Mouse (Mus musculus): ENCODE measurements around the gene Pex16. TPM values are rescaled to one million over a fixed set of nuclear protein-coding genes. Genes with fewer than 3 reads are reported as not detected.

The Pex16 gene
- 36.9 and 47.5 TPM in 2 replicates for polyA plus RNA-seq (2012; rRNA removed)

DNA sequence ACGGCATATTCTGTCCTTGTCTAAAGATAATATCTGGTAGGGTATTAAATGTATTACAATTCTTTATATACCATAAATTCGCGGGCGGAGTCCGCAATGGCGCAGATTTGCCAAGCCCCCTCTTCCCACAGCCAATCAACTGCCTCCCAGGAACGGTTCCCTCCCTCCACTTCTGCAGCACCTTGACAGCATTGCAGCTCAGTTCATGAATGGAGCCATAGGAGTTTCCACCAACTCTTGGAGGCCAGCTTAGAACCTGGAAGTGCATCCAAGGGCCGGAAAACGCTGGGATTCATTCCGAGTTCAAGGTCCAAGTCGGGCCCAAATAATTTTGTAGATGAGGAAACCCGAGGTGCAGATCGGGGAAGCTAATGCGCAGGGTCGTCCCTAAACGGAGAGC is at the start of gene Pex16, which contains the start of gene Large2:
Gene Pex16, plus strand, starts transcription at position 163 of the 400 bp plus-strand sequence.
Gene Large2, minus strand, starts transcription at position 356 of the 400 bp plus-strand sequence.
- TF ChIP-seq POLR2A (IDR thresholded peaks at IDR 0.05; ENCODE audit: low read depth, low read length) (no peak), CTCF (IDR thresholded peaks at IDR 0.05; ENCODE audit: extremely low read depth, insufficient read depth, insufficient read length, insufficient replicate concordance) (no peak)
- WGBS: under 1% methylated on average over 16 of the region's 16 CpGs
- H3K36me3 ChIP-seq (ENCODE audit: control insufficient read depth, insufficient read depth, low read length): peaks cover 12% of the 10 kb centered on the region
- peak; percentile 29 to 40 for DNase-seq (ENCODE audit: low read depth in 1 of 2, low spot score in 2 of 2)
- peaks cover 11% of the 10 kb centered on the region for H3K27me3 ChIP-seq (ENCODE audit: control insufficient read depth, insufficient read depth, low read length)
- H3K4me1 ChIP-seq (ENCODE audit: control insufficient read depth, insufficient read depth, insufficient read length): peaks cover 18% of the 10 kb centered on the region
- peak within 1 kb of the TSS; percentile 76 for H3K27ac ChIP-seq (ENCODE audit: insufficient read depth, low read length)
- peak within 1 kb of the TSS; percentile 90 for H3K4me3 ChIP-seq (ENCODE audit: extremely low read depth, insufficient read depth, insufficient read length)

DNA sequence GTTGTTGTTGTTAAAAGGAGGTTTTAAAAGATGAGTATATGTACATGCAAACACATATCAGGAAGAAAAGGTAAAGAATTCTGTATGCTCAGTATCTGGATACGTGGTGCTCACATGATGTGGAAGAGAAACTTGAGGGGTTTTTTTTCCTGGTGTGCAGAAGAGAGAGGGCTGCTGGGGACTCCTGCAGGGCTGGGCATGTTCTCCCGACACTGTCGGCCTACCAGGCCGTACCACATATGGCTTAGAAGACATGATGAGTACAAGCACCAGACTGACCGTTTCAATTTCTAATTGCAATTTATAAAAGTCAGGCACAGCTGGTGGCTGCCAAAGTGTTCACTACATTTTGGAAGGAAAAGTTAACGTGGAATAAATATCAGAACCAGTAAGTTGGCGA is 48.8 kb upstream of the Pex16 start:
- no peaks in the 10 kb centered on the region for H3K27me3 ChIP-seq (ENCODE audit: control insufficient read depth, insufficient read depth, low read length)
- no peak for DNase-seq (ENCODE audit: low read depth in 1 of 2, low spot score in 2 of 2)
- H3K27ac ChIP-seq (ENCODE audit: insufficient read depth, low read length): no peak overlapping the region
- no peak overlapping the region for H3K4me3 ChIP-seq (ENCODE audit: extremely low read depth, insufficient read depth, insufficient read length)
- WGBS: 91% methylated on average over 7 of the region's 7 CpGs
- no peaks in the 10 kb centered on the region for H3K4me1 ChIP-seq (ENCODE audit: control insufficient read depth, insufficient read depth, insufficient read length)
- H3K36me3 ChIP-seq (ENCODE audit: control insufficient read depth, insufficient read depth, low read length): peaks cover 19% of the 10 kb centered on the region
- no peak for TF ChIP-seq POLR2A (IDR thresholded peaks at IDR 0.05; ENCODE audit: low read depth, low read length)

DNA sequence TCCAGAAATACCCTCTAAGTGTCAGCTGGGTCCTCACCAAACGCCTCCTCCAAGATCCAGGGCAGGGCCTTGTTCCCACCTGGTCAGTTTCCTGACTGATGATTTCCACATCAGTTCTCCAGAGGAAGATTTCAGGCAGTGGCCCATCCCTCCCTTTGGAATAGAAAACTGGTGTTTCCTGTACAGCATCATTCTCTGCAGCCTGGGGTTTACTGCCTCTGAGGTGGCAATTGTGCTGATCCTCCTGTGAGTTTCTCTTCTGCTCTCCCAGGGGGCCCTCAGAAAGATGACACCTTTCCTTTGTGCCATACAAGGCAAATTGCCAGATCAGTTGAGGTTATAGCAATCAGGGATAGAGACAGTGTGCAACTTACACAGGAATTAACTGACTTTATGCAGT is 48.3 kb upstream of the Pex16 start:
- DNase-seq (ENCODE audit: low read depth in 1 of 2, low spot score in 2 of 2): no peak
- Histone ChIP-seq H3K4me3 (ENCODE audit: extremely low read depth, insufficient read depth, insufficient read length) (no peak overlapping the region), H3K27ac (ENCODE audit: insufficient read depth, low read length) (no peak overlapping the region), H3K4me1 (ENCODE audit: control insufficient read depth, insufficient read depth, insufficient read length) (no peaks in the 10 kb centered on the region), H3K36me3 (ENCODE audit: control insufficient read depth, insufficient read depth, low read length) (peaks cover 18% of the 10 kb centered on the region), H3K27me3 (ENCODE audit: control insufficient read depth, insufficient read depth, low read length) (no peaks in the 10 kb centered on the region)
- no peak for TF ChIP-seq CTCF (IDR thresholded peaks at IDR 0.05; ENCODE audit: extremely low read depth, insufficient read depth, insufficient read length, insufficient replicate concordance)
- no peak for TF ChIP-seq POLR2A (IDR thresholded peaks at IDR 0.05; ENCODE audit: low read depth, low read length)
- WGBS: 92% methylated on average over 1 of the region's 1 CpGs

DNA sequence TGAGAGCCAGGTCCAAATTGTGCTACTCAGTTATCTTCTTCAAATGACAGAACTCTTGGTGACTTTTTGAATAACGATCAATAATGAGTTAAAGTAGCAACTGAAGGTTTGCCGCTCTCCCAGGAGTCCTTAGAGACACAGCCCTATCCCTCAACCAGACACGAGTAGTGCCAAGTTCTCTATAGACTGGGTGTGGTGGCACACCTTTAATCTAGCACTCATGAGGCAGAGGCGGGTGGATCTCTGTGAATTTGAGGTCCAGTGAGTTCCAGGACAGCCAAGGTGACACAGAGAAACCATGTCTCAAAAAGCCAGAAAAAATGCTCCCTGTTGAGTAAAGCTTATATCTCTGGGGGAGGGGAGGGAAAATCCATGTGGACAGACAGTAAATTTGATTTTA is 46.9 kb upstream of the Pex16 start:
- Histone ChIP-seq H3K4me1 (ENCODE audit: control insufficient read depth, insufficient read depth, insufficient read length) (no peaks in the 10 kb centered on the region), H3K27me3 (ENCODE audit: control insufficient read depth, insufficient read depth, low read length) (no peaks in the 10 kb centered on the region), H3K36me3 (ENCODE audit: control insufficient read depth, insufficient read depth, low read length) (peaks cover 19% of the 10 kb centered on the region), H3K27ac (ENCODE audit: insufficient read depth, low read length) (no peak overlapping the region), H3K4me3 (ENCODE audit: extremely low read depth, insufficient read depth, insufficient read length) (no peak overlapping the region)
- TF ChIP-seq POLR2A (IDR thresholded peaks at IDR 0.05; ENCODE audit: low read depth, low read length): no peak
- no peak for TF ChIP-seq CTCF (IDR thresholded peaks at IDR 0.05; ENCODE audit: extremely low read depth, insufficient read depth, insufficient read length, insufficient replicate concordance)
- DNase-seq (ENCODE audit: low read depth in 1 of 2, low spot score in 2 of 2): no peak
- 89% methylated on average over 4 of the region's 4 CpGs for WGBS

DNA sequence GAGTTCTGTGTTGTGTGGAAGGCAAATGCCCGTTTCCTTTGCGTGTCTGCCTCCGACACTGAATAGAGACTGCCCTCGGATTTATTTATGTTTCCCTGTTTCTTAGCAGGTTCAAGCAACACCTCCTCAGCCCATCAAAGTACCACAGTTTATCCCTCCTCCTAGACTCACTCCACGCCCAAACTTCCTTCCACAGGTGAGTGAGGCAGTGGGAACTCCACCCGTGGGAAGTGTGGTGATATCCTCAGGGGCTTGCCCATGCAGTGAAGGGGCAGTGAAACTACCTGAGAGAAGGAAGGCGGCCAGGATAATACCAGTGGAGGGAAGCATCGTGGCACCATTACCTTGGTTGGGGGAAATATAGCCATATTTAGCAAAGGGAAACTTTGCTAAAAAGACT is 46.3 kb upstream of the Pex16 start:
- H3K4me1 ChIP-seq (ENCODE audit: control insufficient read depth, insufficient read depth, insufficient read length): no peaks in the 10 kb centered on the region
- 92% methylated on average over 8 of the region's 8 CpGs for WGBS
- no peak overlapping the region for H3K4me3 ChIP-seq (ENCODE audit: extremely low read depth, insufficient read depth, insufficient read length)
- DNase-seq (ENCODE audit: low read depth in 1 of 2, low spot score in 2 of 2): no peak
- TF ChIP-seq CTCF (IDR thresholded peaks at IDR 0.05; ENCODE audit: extremely low read depth, insufficient read depth, insufficient read length, insufficient replicate concordance) (no peak), POLR2A (IDR thresholded peaks at IDR 0.05; ENCODE audit: low read depth, low read length) (no peak)
- peaks cover 22% of the 10 kb centered on the region for H3K36me3 ChIP-seq (ENCODE audit: control insufficient read depth, insufficient read depth, low read length)
- H3K27me3 ChIP-seq (ENCODE audit: control insufficient read depth, insufficient read depth, low read length): no peaks in the 10 kb centered on the region
- no peak overlapping the region for H3K27ac ChIP-seq (ENCODE audit: insufficient read depth, low read length)

DNA sequence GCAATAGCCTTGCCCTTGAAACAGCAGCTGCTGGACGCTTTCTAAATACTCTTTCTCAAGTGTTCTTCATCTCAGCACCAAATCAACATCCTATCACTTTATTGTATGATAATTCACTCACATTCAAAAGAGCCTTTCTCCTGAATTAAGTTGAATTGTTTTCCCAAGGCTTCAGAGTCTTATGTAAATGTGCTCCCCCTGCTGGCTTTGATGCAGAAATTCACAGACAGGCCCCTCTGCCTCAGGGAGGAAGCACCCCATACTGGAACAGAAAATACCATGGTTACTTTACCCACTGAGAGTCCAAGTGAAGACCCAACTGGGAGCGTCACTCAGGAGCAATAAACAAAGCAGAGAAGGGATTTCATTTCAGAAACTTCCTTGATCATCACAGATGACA is 43.6 kb upstream of the Pex16 start:
- no peak overlapping the region for H3K4me3 ChIP-seq (ENCODE audit: extremely low read depth, insufficient read depth, insufficient read length)
- H3K27ac ChIP-seq (ENCODE audit: insufficient read depth, low read length): no peak overlapping the region
- TF ChIP-seq POLR2A (IDR thresholded peaks at IDR 0.05; ENCODE audit: low read depth, low read length) (no peak), CTCF (IDR thresholded peaks at IDR 0.05; ENCODE audit: extremely low read depth, insufficient read depth, insufficient read length, insufficient replicate concordance) (peak; percentile 23; the same call in 1 of the 2 replicates)
- H3K36me3 ChIP-seq (ENCODE audit: control insufficient read depth, insufficient read depth, low read length): peaks cover 25% of the 10 kb centered on the region
- H3K27me3 ChIP-seq (ENCODE audit: control insufficient read depth, insufficient read depth, low read length): no peaks in the 10 kb centered on the region
- H3K4me1 ChIP-seq (ENCODE audit: control insufficient read depth, insufficient read depth, insufficient read length): no peaks in the 10 kb centered on the region
- WGBS: 62% methylated on average over 2 of the region's 2 CpGs
- DNase-seq (ENCODE audit: low read depth in 1 of 2, low spot score in 2 of 2): peak; percentile 13 to 18

DNA sequence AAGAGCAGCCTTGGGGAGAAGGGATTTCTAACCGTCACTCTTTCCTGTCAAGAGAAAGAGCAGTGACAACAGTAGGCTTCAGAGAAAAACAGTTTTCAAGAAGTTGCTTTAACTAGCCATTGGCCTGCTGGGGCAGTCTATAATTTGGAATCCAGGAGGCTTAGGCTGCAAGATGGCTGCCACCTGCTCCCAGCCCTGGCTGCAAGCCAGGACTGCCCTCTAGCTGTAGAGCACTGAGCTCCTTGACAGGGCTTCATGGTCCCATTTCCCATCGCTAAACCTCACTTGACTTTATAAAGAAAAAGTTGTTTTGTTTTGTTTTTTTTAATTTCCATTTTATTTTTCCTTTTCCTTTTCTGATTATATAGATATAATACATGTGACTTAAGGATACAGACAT is 43.1 kb upstream of the Pex16 start:
- no peak for DNase-seq (ENCODE audit: low read depth in 1 of 2, low spot score in 2 of 2)
- TF ChIP-seq CTCF (IDR thresholded peaks at IDR 0.05; ENCODE audit: extremely low read depth, insufficient read depth, insufficient read length, insufficient replicate concordance) (no peak), POLR2A (IDR thresholded peaks at IDR 0.05; ENCODE audit: low read depth, low read length) (no peak)
- WGBS: 77% methylated on average over 2 of the region's 2 CpGs

More for the DNA sequence above, 43.1 kb upstream of the Pex16 start:
- no peak overlapping the region for H3K27ac ChIP-seq (ENCODE audit: insufficient read depth, low read length)
- H3K4me1 ChIP-seq (ENCODE audit: control insufficient read depth, insufficient read depth, insufficient read length): no peaks in the 10 kb centered on the region
- H3K27me3 ChIP-seq (ENCODE audit: control insufficient read depth, insufficient read depth, low read length): no peaks in the 10 kb centered on the region
- H3K4me3 ChIP-seq (ENCODE audit: extremely low read depth, insufficient read depth, insufficient read length): no peak overlapping the region
- H3K36me3 ChIP-seq (ENCODE audit: control insufficient read depth, insufficient read depth, low read length): peaks cover 25% of the 10 kb centered on the region

All from spleen, adult 2 months (tissue).